Mouse (Mus musculus): ENCODE measurements around the gene Rasa1.

Gene Rasa1

DNA sequence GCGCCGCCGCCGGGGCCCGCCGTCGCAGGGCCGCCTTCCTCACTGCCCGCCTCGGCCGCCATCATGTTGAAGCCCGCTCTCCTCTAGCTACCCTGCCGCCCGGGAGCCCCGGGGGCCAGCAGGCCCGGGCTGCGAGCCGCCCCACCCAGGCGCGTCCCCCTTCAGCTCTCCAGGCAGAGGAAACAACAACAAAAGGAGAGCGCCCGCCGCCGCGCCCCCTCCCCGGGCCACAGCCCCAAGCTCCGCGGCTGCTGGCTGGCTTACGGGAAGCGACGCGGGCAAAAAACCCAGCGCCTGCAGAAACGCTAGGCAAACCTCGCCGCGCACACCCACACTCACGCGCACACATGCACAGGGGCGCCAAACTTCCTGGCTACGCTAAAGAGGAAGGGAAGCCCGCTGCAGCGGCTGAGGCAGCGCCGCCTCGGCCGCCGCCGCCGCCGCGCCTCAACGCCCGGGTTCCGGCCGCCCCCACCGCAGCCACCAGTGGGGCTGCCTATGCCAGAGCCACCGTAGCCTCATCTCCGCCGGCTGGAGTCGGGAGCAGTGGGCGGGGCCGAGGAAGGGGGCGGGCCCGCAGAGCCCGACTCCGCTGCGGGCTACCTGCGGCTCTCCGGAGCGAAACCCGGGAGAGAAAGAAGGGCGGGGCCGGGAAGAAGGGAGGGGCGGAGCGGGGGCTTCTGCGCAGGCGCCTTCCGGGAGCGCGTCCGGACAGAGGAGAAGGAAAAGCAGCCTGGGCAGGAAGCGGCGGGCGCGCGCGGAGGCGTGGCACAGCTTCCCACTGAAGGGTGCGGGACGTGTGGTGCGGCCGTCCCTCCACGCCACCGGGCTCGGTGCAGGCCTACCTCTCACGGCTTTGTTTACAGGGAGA lies at the start of gene Rasa1:
Gene Rasa1 (minus strand): TSS at position 288 of the 871 bp plus-strand sequence.
- peak; percentile 96 for DNase-seq (ENCODE audit: low read depth, low spot score)

DNA sequence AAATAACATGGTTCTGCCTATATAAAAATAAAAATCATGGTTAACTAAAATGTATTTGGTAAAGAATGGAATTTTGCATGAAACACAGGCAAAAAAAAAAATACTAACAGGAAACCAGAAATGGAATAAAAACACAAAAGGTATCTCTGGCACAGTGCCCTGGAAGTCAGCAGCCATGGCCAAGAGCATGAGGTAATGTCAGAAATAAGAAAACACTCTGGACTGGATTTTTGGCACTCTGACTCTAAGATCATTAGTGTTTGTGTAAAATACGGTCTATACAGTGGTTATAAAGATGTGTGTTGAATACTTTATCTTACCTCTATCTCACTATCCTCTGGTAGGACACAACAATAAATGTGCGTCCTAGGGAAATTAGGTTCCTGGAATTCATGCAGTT lies 22.6 kb upstream of the Rasa1 start:
- DNase-seq (ENCODE audit: low read depth, low spot score): no peak

DNA sequence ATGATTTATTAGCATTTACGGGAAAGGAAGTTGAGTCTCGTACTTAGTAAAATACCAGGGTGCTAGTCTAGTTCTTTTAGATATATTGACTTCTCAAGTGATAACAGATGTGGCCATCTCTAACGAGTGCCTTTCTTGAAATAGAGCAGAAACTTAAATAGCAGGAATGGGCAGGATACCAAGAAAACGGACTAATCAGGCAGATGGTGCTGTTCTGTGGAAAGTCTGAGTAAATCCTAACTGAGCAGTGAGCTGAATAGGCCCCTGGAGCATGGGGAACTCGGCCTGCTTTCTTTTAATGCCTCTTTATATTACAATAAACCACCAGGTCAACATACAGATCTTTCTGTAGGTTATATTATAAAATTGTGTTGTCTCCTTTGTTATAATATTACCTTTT lies 22.0 kb upstream of the Rasa1 start:
- no peak for DNase-seq (ENCODE audit: low read depth, low spot score)

DNA sequence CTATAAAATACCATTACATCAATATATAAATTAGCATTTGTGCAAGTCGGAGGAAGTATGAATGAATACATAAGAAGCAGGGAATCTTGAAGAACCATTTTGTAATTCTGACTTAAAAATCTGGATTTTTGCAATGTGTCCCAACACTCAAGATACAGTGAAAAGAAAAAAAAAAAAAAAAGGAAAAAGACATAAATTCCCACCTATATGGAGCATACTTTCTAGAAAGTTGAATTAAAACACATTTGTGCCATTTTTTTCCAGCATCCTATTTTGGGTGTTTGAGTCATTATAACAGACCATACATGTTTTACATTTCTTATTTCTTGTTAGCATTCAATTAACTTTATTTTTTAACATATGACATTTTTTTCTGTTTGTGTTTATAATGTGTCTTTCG lies 21.6 kb upstream of the Rasa1 start:
- DNase-seq (ENCODE audit: low read depth, low spot score): no peak

DNA sequence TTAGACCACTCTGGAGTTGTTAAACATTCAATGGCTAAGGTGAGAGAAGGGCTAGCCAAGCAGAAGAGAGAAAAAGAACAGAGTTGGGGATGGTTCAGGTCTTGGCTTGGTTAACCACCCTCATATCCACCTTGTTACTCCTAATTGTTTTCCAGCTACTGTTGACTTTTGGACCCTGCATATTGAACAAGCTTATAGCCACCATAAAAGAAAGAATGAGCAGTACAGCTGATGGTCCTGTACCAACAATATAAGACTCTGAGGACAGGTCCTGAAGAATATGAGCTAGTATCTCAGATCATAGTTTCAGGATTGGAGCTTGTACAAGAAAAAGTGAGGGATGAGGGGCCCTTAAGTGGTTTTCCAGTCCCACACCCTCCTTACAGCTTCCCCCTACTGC lies 17.1 kb upstream of the Rasa1 start:
- DNase-seq (ENCODE audit: low read depth, low spot score): no peak

DNA sequence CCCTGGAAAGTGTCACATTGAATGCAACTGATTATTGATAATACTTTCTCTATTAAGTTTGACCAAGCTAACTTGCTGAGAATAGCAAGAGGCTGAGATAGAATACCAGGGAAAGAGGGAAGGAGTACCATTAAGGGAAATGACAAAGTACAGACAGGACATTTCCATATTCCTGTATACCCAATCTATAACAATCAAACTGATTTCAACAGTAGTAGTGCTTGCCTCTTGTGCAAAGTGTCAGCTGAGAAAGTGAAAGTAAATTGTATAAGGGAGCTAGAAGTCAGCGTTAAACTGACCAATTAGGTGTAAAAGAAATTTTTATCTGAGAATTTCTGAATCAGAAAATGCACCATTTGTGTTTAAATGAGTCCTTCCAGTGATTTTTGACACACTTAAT lies 1.7 kb upstream of the Rasa1 start:
- no peak for DNase-seq (ENCODE audit: low read depth, low spot score)

DNA sequence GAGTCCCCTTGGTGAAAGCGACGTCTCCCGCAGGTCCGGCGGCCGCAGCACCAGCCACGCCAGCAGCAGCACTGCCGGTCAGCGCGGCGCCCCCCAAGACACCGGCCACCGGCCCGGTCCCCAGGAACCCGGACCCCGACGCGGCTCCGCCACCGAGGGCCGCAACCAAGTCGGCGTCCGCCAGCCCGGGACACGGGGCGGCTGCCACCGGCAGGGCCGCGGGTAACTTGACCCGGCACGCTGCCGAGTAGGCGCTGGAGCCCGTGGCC lies 422 bp downstream of the Rasa1 start:
- DNase-seq (ENCODE audit: low read depth, low spot score): no peak

DNA sequence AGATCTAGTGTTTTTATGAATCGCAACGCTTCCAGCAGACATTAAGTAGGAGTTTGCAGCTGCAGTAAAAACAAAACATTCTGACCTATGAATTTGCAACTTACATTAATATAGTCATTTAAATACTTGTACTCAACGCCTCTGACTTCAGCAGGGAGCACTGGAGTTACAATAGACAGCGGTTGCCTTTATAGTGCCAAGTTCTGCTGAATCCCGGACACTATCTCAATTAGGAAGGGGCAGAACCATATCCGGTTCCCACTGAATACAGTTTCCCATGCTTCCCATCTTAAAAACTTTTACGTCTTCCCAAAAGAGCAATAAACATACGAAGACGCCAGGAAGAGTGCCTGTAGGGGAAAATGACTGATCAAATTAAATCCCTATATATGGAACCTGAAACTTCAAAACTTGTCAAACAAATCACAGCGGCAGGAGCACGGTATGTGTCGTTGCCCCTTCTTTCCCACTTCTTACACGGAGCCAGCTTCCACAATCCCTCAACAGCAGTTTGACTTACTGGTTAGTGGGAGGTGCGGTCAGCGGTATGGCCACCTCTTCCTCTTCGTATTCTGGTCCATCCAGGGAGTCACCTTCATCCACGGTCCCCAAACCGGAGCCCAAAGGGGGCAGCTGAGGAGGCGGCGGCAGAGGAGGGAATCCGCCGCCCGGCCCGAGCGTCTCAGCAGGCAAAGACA lies 905 bp downstream of the Rasa1 start:
- DNase-seq (ENCODE audit: low read depth, low spot score): peak; percentile 14

DNA sequence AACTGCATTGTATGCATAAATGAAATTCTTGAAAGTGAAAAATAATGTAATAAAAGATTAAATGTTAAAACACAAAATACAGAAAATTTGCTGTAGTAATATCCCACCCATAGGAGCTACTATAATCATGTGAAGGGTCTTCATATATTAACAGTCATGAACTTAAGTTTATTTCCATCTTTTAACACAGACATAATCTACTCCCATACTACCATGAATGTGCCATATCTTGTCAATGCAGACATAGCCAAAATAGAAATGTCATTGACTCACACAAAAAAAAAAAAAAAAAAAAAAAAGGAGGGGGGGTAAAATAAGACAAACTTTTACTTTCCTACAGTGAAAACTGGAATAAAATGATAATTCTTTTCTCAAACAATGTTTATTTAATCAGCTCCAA lies 6.3 kb downstream of the Rasa1 start:
- no peak for DNase-seq (ENCODE audit: low read depth, low spot score)

DNA sequence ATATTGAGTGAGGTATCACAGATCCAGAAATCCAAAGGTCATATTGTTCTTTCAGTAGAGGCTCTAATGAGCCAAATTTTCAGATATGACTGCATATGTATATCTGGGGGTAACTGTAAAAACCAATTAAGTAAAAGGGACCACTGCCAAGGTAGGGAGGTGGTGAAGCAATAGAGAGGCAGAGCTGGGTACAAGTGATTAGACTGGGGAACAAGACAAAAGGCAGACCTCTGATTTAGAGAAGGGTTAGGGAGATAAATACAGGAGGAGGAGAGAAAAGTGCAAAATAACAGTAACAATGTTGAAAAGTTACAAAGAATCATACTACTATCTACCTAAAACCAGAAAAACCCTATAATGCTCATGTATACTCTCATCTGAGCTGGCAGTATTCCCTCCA lies 10.0 kb downstream of the Rasa1 start:
- no peak for DNase-seq (ENCODE audit: low read depth, low spot score)

DNA sequence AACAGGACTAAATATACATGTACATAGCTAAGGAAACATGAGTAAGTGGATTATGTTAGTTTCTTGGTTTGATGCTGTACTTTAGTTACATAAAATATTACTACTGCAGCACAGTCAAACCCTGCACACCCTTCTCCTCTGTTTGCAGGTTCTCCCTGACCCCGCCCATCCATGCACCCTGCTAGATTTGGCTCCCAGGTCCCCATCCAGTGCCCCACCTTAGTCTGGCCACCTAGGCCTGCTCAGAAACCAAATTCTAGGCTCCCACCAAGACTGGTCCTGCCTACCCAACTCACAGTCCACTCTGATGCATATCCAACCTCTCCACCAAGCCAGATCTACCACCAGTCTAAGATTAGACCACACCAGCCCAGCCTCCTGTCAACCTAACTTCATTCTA lies 14.4 kb downstream of the Rasa1 start:
- no peak for DNase-seq (ENCODE audit: low read depth, low spot score)

DNA sequence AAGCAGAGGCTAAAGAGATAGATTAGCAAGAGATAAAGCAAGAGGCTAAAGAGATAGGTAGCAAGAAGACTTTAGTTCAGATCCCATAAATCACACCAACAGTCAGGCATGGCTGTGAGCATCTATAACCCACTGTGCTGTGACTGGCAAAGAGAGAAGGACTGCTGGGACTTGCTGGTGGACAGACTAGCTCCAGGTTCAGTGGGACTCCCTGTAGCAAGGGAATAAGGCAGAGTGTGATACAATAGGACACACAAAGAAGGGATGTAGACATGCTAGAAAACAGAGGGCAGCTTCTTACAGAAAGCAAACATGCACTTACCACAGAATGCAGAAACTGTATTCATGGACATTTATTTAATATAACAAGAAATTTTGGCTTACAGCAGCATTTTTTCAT lies 15.1 kb downstream of the Rasa1 start:
- DNase-seq (ENCODE audit: low read depth, low spot score): no peak

DNA sequence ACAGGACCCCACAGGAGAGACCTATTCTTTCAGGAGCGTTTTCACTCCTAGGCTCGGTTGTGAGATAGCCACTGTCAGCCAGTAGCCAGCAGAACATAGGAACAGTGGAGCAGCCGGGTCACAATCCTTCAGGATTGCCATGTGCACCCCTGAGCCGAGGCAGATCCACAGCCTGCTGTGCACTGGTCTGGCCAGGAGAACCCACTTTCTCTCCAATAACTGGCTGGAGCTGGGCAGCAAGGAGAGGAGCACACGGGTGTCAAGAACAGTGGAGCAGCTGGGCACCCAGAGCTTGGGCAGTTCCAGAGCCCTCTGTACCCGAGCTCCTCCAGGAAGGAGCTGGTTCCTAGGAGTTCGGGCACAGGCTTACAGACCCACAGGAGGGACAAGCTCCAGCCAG lies 50.2 kb downstream of the Rasa1 start:
- DNase-seq (ENCODE audit: low read depth, low spot score): no peak

DNA sequence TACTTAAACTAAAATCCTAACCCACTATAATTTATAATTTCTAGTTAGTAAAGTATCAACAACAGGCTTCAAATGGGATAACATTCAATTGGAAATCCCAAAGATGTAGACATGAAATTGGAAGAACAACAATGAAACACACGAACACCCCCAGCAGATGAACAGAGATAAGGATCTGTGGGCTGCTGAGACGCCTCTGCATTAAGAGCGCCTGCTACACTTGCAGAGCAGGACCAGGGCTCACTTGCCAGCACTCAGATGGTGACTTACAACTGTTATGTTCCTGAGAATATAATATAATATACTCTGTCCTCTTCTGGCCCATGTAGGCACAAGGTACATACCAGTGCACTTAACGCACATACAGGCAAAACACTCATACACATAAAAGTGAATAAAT lies 70.3 kb downstream of the Rasa1 start:
- no peak for DNase-seq (ENCODE audit: low read depth, low spot score)

DNA sequence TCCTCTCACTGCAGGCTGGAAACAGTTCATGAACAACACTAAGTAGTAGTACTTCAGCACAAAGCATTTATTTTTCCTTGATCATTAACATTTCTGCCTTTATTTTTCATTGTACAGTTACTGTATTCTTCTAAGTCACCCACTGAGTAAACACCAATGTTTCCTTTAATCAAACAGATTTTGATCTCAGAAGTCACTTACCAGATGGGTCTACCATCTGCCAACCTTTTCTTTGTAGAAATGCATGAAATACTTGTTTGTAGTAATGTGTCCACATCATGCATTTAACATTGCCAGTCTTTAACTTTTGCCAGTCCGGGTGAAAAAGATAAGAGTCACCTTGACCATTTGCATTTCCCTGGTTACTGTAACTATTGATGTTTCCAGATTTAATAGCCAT lies 78.6 kb downstream of the Rasa1 start:
- no peak for DNase-seq (ENCODE audit: low read depth, low spot score)

DNA sequence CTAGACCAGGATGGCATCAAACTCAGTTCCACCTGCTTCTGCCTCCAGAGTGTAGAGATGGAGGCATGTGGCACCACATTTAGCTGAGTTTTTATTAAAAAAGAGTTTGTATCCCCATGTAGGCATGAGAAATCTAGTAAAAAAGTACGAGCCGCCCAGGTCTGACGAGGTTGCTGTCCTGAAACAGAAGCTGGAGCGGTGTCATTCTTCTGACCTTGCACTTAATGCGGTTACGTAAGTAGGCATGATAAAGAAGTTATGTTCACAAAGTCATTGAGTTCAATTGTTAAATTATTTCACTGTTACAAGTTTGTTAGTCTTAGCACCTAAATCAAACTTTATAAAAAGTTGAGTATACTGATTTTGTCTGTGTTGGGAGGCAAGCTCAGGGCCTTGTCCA lies 80.3 kb downstream of the Rasa1 start:
- no peak for DNase-seq (ENCODE audit: low read depth, low spot score)

DNA sequence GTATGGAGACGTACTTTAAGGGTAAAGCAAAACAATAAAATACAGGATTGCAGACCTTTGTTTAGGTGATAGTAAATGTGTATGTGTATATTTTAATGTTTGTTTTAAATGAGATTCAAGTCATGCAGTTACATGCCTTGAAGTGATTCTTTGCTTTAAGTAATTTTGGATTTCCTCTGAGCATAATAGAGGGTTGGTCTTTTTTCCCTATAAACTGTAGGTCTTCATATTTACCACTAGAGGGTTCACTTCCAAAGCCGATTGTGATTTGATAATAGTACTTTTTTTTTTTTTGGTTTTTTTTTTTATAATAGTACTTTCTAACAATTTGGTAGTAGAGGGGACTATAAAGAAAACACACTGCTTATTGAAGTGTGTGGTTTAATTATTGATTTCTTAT lies 81.4 kb downstream of the Rasa1 start:
- DNase-seq (ENCODE audit: low read depth, low spot score): no peak

DNA sequence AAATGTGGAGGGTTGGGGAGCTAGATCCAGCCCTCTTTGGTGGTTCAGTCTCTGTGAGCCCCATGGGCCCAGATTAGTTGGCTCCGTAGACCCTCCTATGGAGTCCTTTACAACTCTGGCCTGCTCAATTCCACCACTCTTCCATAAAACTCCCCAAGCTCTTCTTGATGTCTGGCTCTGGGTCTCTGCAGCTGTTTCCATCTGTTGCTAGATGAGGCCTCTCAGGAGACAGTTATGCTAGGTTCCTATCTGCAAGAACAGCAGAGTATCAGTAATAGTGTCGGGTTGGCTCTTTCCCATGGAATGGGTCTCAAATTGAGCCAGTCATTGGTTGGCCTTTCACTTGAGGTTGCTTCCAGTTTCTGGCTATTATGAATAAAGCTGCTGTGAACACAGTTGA lies 97.7 kb downstream of the Rasa1 start:
- DNase-seq (ENCODE audit: low read depth, low spot score): no peak

DNA sequence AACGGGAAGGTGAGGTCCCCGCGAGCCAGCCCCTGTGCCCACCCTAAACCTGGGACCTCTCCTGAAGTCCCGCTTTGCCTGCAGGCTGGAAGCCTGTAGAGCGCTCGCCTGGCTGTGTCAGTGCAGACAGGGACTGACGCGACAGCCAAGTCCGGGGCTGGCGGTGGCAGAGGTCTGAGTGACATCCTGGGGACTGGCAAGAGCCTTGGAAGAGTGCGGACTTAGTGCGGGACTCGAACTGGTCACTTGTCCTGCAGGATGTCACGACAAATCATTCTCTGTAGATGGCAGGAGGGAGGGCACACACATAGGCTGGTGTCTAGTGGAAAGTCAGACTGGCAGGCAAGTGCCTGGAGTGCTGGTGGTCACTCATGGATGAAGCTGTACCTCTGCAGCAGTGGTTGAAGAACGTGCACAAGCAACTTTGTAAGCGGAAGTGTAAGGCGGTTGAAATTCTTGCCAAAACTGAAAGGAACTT lies 99.2 kb downstream of the Rasa1 start:
- peak; percentile 11 for DNase-seq (ENCODE audit: low read depth, low spot score)

DNA sequence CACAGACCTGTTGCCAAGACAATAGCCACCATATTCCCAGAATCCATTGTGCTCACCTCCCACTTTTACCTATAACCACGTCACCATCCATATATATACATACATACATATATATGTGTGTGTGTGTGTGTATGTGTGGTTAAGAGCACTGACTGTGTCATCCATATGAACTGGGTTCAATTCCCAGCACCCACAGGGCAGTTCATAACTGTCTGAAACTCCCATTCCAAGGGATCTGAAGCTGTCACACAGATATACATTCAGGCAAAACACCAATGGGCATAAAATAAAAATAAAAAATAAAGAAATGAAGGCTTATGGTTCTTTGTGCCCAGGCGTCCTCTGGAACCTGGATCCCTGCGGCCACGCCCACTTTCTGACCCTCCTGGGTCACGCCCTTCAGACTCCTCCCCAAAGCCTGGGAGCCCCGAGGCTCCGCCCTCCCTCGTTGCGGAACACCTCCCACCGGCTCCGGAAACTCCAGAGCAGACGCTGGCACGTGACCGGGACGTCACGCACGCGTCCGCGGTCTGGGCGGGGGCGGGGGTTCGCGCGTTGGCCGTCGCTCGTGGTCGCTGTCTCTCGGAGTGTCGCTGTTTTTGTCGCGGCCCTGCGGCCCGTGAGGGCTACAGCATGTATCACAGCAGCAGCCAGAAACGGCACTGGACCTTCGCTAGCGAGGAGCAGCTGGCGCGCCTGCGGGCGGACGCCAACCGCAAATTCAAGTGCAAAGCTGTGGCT lies 99.9 kb downstream of the Rasa1 start, which contains the start of gene Ccnh:
Gene Ccnh (plus strand): TSS at position 506 of the 741 bp plus-strand sequence.
- DNase-seq (ENCODE audit: low read depth, low spot score): peak; percentile 83
